Mouse (Mus musculus) C2C12 (cell line): ENCODE measurements at regions not wholly inside any gene's neighbourhood (a gene's known extent, or its start where the extent isn't known, plus 50 kb on each side); places are given as distances from the start of the nearest gene placed in this dataset.

Experiments
- H3K27me3 ChIP-seq: one replicate; pipeline ENCODE4 v1.6.1; 2011; ENCODE audit not compliant: control insufficient read depth, insufficient read depth, insufficient read length
- H3K36me3 ChIP-seq: one replicate; pipeline ENCODE4 v1.6.1; 2011; ENCODE audit not compliant: control insufficient read depth, insufficient read depth
- H3K4me3 ChIP-seq: one replicate; pipeline ENCODE4 v1.5.1; 2011; ENCODE audit warnings: mild to moderate bottlenecking, control low read depth; ENCODE audit not compliant: poor library complexity, insufficient read depth, severe bottlenecking
- H3K79me2 ChIP-seq: one replicate; pipeline ENCODE4 v1.6.1; 2011; ENCODE audit not compliant: control insufficient read depth, insufficient read depth
- H3K79me3 ChIP-seq: one replicate; pipeline ENCODE4 v1.6.1; 2011; ENCODE audit warnings: low read depth, control low read depth
- H3ac ChIP-seq: one replicate; pipeline ENCODE3; 2011; ENCODE audit warnings: low read depth; ENCODE audit not compliant: control insufficient read depth, insufficient read length
- CEBPB ChIP-seq: IDR thresholded peaks from one replicate; pipeline ENCODE4 v1.6.1; 2011; ENCODE audit warnings: low read depth, mild to moderate bottlenecking, control low read depth, moderate library complexity
- CTCF ChIP-seq: IDR thresholded peaks from one replicate; pipeline ENCODE4 v1.5.1; 2011; ENCODE audit not compliant: control insufficient read depth, insufficient read depth, insufficient read length
- FOSL1 ChIP-seq: IDR thresholded peaks from one replicate; pipeline ENCODE4 v1.8.0; 2011; ENCODE audit warnings: mild to moderate bottlenecking, low read length; ENCODE audit not compliant: poor library complexity, insufficient read depth, severe bottlenecking
- MAX ChIP-seq: IDR thresholded peaks from one replicate; pipeline ENCODE4 v1.6.1; 2011; ENCODE audit warnings: mild to moderate bottlenecking, control low read depth
- MYOD1 ChIP-seq: IDR thresholded peaks from one replicate; pipeline ENCODE4 v1.6.1; 2011; ENCODE audit warnings: low read depth; ENCODE audit not compliant: control insufficient read depth, insufficient read length
- MYOG ChIP-seq: IDR thresholded peaks from one replicate; pipeline ENCODE4 v1.6.1; 2011; ENCODE audit not compliant: control insufficient read depth, insufficient read length; ENCODE audit errors: extremely low read depth
- USF1 ChIP-seq: IDR thresholded peaks from one replicate; pipeline ENCODE4 v1.6.1; 2011; ENCODE audit warnings: low read depth, mild to moderate bottlenecking, control low read depth, moderate library complexity

- Histone ChIP-seq H3K79me3 (no peaks in the 10 kb centered on the region), H3K4me3 (no peak overlapping the region), H3ac (no peak overlapping the region), H3K36me3 (no peaks in the 10 kb centered on the region), H3K27me3 (no peaks in the 10 kb centered on the region), H3K79me2 (no peaks in the 10 kb centered on the region)
- no peak for TF ChIP-seq CEBPB
- no peak for TF ChIP-seq MYOG
- TF ChIP-seq CTCF, result no peak
- no peak for TF ChIP-seq FOSL1
- no peak for TF ChIP-seq MYOD1
- no peak for TF ChIP-seq USF1
- TF ChIP-seq MAX, result no peak
These were observed 321.4 kb downstream of the Lmx1a start for GRCm38 (mm10) chr1:168010416-168010815.

DNA sequence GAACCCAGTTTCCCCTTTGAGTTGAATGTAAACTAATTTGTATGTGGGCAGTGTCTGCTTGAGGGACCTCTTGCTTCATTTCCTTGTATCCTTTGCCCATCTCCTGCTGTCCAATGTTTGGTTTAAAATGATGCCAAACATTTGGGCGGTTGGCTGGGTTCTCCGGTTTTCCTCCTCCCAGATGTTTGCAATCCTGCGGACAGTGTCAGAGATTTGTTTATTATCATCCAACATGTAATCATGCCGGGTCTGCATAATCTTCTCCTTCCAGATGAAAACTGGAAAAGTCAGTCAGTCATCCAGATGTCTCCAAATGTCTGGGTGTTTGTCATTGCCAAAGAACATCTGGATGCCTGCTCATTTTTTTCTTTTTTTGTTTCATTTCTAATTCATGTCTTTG is 323.0 kb downstream of the Lmx1a start:
- Histone ChIP-seq H3K4me3 (no peak overlapping the region), H3K36me3 (no peaks in the 10 kb centered on the region), H3ac (no peak overlapping the region), H3K79me3 (no peaks in the 10 kb centered on the region), H3K79me2 (no peaks in the 10 kb centered on the region), H3K27me3 (no peaks in the 10 kb centered on the region)
- no peak for TF ChIP-seq CEBPB
- TF ChIP-seq MYOG, result no peak
- no peak for TF ChIP-seq USF1
- no peak for TF ChIP-seq FOSL1
- TF ChIP-seq CTCF, result no peak
- TF ChIP-seq MAX, result no peak
- TF ChIP-seq MYOD1, result no peak

GRCm38 (mm10) chr1:168012611-168013010 is 323.6 kb downstream of the Lmx1a start:
- H3K79me3 ChIP-seq, result no peaks in the 10 kb centered on the region
- H3ac ChIP-seq, result no peak overlapping the region
- H3K79me2 ChIP-seq, result no peaks in the 10 kb centered on the region
- H3K36me3 ChIP-seq, result no peaks in the 10 kb centered on the region
- no peak overlapping the region for H3K4me3 ChIP-seq
- H3K27me3 ChIP-seq, result no peaks in the 10 kb centered on the region
- TF ChIP-seq CEBPB (no peak), USF1 (no peak), CTCF (no peak), MYOG (no peak), MAX (no peak), FOSL1 (no peak), MYOD1 (no peak)

GRCm38 (mm10) chr1:168016375-168016890 is 327.4 kb downstream of the Lmx1a start:
- H3K79me3 ChIP-seq, result no peaks in the 10 kb centered on the region

GRCm38 (mm10) chr1:168026481-168026880 is 337.4 kb downstream of the Lmx1a start:
- no peaks in the 10 kb centered on the region for H3K36me3 ChIP-seq
- no peaks in the 10 kb centered on the region for H3K79me3 ChIP-seq
- H3K79me2 ChIP-seq, result no peaks in the 10 kb centered on the region
- no peaks in the 10 kb centered on the region for H3K27me3 ChIP-seq
- no peak overlapping the region for H3ac ChIP-seq
- TF ChIP-seq MYOD1 (no peak), MYOG (no peak), CEBPB (no peak), FOSL1 (no peak), CTCF (no peak), MAX (no peak), USF1 (no peak)
- no peak overlapping the region for H3K4me3 ChIP-seq

More at GRCm38 (mm10) chr1:168016375-168016890, 327.4 kb downstream of the Lmx1a start:
- Histone ChIP-seq H3ac (no peak overlapping the region), H3K36me3 (no peaks in the 10 kb centered on the region), H3K27me3 (no peaks in the 10 kb centered on the region), H3K4me3 (no peak overlapping the region), H3K79me2 (no peaks in the 10 kb centered on the region)
- TF ChIP-seq MYOD1 (peak; percentile 96), CEBPB (no peak)

GRCm38 (mm10) chr1:168044765-168045164 is 355.7 kb downstream of the Lmx1a start:
- Histone ChIP-seq H3K36me3 (no peaks in the 10 kb centered on the region), H3K79me2 (no peaks in the 10 kb centered on the region), H3ac (no peak overlapping the region), H3K79me3 (no peaks in the 10 kb centered on the region), H3K27me3 (no peaks in the 10 kb centered on the region), H3K4me3 (no peak overlapping the region)
- no peak for TF ChIP-seq FOSL1
- no peak for TF ChIP-seq MYOD1
- no peak for TF ChIP-seq CEBPB
- TF ChIP-seq USF1, result no peak
- no peak for TF ChIP-seq CTCF
- no peak for TF ChIP-seq MYOG
- no peak for TF ChIP-seq MAX
